Mouse (Mus musculus) stomach, postnatal 0 days (tissue): Measurements from ENCODE around the gene Ybx2. TPM values are rescaled to one million over a fixed set of nuclear protein-coding genes. Genes with fewer than 3 reads are reported as not detected.

Experiments
- ATAC-seq: fragments of 200-750 bp; cut with Nextera tagmentation; 2 replicates; pipeline ENCODE4 v1.8.0; 2017; ENCODE audit not compliant: low FRiP score, low TSS enrichment
- DNase-seq: peaks from one replicate; pipeline ENCODE4 v3.0.0-alpha.2; 2016; ENCODE audit warnings: low spot score
- H3K27ac ChIP-seq: fragments of 300-500 bp; sonication (generic); replicated peaks from 2 replicates; pipeline ENCODE4 v1.5.1; 2014; ENCODE audit warnings: mild to moderate bottlenecking, control low read depth
- H3K27me3 ChIP-seq: fragments of 300-500 bp; sonication (generic); 2 replicates; pipeline ENCODE4 v1.6.1; 2014; ENCODE audit warnings: low read length; ENCODE audit not compliant: control insufficient read depth, insufficient read depth
- H3K36me3 ChIP-seq: fragments of 300-500 bp; sonication (generic); 2 replicates; pipeline ENCODE4 v1.6.1; 2014; ENCODE audit warnings: low read length, mixed read lengths; ENCODE audit not compliant: control insufficient read depth, insufficient read depth
- H3K4me1 ChIP-seq: fragments of 300-500 bp; sonication (generic); replicated peaks from 2 replicates; pipeline ENCODE4 v1.6.1; 2014; ENCODE audit warnings: antibody characterized with exemption; ENCODE audit not compliant: control insufficient read depth, insufficient read depth
- H3K4me2 ChIP-seq: fragments of 300-500 bp; sonication (generic); replicated peaks from 2 replicates; pipeline ENCODE4 v1.6.1; 2014; ENCODE audit warnings: low read depth, mild to moderate bottlenecking, control low read depth, moderate library complexity
- H3K4me3 ChIP-seq: fragments of 300-500 bp; sonication (generic); 2 replicates; pipeline ENCODE4 v1.5.1; 2014; ENCODE audit warnings: low read depth, low read length, control low read depth
- H3K9ac ChIP-seq: fragments of 300-500 bp; sonication (generic); 2 replicates; pipeline ENCODE4 v1.6.1; 2014; ENCODE audit warnings: mild to moderate bottlenecking, low read length, control low read depth, mixed read lengths
- H3K9me3 ChIP-seq: fragments of 300-500 bp; sonication (generic); 2 replicates; pipeline ENCODE4 v1.6.1; 2016; ENCODE audit warnings: low read length; ENCODE audit not compliant: control insufficient read depth
- CTCF ChIP-seq: IDR thresholded peaks from 2 replicates; pipeline ENCODE4 v1.5.1; 2016; ENCODE audit warnings: antibody characterized with exemption, low read depth, mild to moderate bottlenecking, moderate library complexity
- EP300 ChIP-seq: optimal IDR thresholded peaks from 2 replicates; pipeline ENCODE3; 2016; ENCODE audit warnings: antibody characterized with exemption
- WGBS: fragments of 180-500 bp; shearing (Covaris S2); extraction: QIAGEN DNeasy Blood & Tissue Kit; methylation state at CpG from one replicate; pipeline ENCODE4 v1.1.7; 2014; 5-methylcytosine and 5-hydroxymethylcytosine counted together
- polyA plus RNA-seq: library from polyadenylated mRNA; unstranded; fragments of >200 nt; fragmentation: Nextera tagmentation; extraction: Ambion mirVana; gene quantifications from 2 replicates; pipeline ENCODE4 v1.2.1, GENCODE M21; 2015

Ybx2 gene
- polyA plus RNA-seq, 1 experiment from 2014 or later: 1.7 TPM

DNA sequence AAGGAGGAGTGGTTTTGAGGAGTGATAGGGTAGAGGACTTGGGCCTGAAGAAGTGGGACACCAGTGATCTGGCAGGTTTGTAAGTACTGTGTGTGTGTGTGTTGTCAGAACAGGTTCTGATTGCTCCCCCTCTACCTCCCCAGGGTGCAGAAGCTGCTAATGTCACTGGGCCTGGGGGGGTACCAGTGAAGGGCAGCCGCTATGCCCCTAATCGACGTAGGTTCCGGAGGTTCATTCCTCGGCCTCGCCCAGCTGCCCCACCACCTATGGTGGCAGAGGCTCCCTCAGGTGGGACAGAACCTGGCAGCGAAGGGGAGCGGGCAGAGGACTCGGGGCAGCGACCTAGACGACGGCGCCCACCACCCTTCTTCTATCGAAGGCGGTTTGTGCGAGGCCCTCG, 4.1 kb downstream of the Ybx2 start:
- no peak for ATAC-seq
- H3K9ac ChIP-seq: no peak overlapping the region
- TF ChIP-seq EP300: no peak
- no peak for TF ChIP-seq CTCF

DNA sequence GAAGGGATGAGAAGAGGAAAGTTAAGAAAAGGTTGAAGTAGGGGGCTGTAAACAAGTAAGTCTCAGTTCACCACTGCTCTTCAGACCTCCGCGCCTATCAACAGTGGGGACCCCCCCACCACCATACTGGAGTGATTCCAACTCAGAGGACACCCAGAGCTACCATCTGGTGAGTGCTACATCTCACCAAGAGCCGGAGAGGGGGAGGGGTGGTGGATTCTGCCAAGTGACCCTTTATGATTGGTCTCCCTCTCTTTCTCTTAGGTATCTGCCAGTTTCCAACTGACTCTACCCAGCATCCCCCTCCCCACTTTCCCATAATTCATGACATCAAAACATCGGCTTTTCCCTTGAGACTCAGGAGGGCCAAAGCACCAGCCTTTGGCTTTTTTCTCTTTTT, 5.4 kb downstream of the Ybx2 start:
- 81% methylated on average over 4 of the region's 4 CpGs for WGBS
- no peak for ATAC-seq

More for the DNA sequence above, 4.1 kb downstream of the Ybx2 start:
- Histone ChIP-seq H3K9me3 (no peaks in the 10 kb centered on the region), H3K4me2 (no peak overlapping the region), H3K36me3 (peaks cover 3% of the 10 kb centered on the region; the same call in 1 of the 2 replicates), H3K27me3 (no peaks in the 10 kb centered on the region), H3K27ac (no peak overlapping the region), H3K4me3 (no peak overlapping the region), H3K4me1 (peaks cover 6% of the 10 kb centered on the region)
- WGBS: 90% methylated on average over 17 of the region's 17 CpGs
- DNase-seq: no peak

DNA sequence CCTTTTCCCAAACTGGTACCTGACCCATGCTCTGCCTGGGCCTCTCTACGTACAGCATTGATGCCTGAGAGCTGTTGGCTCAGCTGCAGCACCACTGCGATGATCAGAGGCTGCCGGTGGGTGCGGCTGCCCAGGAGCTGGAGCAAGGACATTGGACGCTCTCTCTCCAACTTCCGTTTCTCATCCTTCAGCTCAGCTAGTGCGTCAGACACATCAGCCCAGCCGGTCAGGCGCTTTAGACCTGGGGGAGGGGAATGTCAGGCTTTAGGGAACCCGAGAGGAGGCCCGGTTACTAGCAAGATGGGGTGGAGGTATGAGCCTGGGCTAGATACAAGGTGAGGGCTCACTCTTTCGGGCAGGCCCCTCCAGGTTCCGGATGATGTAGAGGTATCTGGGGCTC, 9.6 kb downstream of the Ybx2 start:
- Histone ChIP-seq H3K4me3 (no peak overlapping the region), H3K4me2 (no peak overlapping the region), H3K27ac (no peak overlapping the region), H3K9me3 (no peaks in the 10 kb centered on the region), H3K4me1 (no peaks in the 10 kb centered on the region), H3K27me3 (no peaks in the 10 kb centered on the region), H3K36me3 (peaks cover 3% of the 10 kb centered on the region; the same call in 1 of the 2 replicates), H3K9ac (no peak overlapping the region)
- TF ChIP-seq CTCF: no peak
- no peak for TF ChIP-seq EP300
- 73% methylated on average over 13 of the region's 13 CpGs for WGBS
- ATAC-seq (no peak), DNase-seq (no peak)

More for the DNA sequence above, 5.4 kb downstream of the Ybx2 start:
- H3K4me1 ChIP-seq: peaks cover 3% of the 10 kb centered on the region
- no peaks in the 10 kb centered on the region for H3K27me3 ChIP-seq
- DNase-seq: no peak
- no peak for TF ChIP-seq CTCF
- no peak for TF ChIP-seq EP300
- no peaks in the 10 kb centered on the region for H3K9me3 ChIP-seq
- no peak overlapping the region for H3K9ac ChIP-seq
- no peak overlapping the region for H3K4me2 ChIP-seq
- no peak overlapping the region for H3K27ac ChIP-seq
- H3K4me3 ChIP-seq: no peak overlapping the region
- H3K36me3 ChIP-seq: peaks cover 3% of the 10 kb centered on the region; the same call in 1 of the 2 replicates

DNA sequence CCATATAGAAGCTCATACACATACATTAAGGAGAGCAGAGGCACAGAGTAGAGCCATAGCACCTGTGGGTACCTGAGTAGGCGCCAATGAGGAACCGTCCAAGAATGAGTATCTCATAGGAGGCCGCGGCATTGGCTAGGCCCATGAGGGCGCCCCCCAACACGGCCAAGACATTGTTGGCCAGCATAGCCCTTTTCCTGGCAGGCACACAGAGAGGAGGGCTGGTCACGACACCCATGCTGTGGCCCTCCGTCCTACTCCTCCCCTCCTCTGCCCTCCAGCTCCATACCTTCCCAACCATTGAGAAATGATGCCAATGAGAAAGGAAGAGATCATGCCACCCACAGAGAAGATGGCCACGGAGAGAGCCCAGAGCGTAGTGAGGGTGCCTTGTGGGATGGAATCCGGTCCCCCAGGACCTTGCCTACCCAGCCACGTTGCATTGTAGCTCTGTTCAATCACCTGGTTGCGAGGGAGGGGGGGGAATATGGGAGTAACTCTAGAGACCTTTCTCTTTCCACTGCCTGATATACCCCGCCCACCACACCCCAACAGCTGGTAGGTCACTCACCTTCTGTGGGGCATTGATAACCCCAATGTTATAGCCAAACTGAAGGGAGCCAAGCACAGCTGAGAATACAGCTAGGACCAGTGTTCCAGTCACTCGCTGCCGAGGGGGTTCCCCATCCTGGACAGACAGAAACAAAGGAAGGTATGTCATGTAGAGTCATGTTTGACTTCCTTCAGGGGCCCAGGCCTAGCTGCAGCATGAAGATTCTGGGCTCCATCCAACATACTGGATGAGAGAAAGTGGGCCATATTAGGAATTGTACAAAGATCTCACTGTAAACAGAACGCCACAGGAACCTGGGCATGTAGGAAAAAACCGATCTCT, 10.6 kb downstream of the Ybx2 start:
- H3K27ac ChIP-seq: peak overlapping the region; percentile 89
- no peaks in the 10 kb centered on the region for H3K9me3 ChIP-seq
- ATAC-seq (no peak), DNase-seq (no peak)
- H3K4me3 ChIP-seq: peak overlapping the region; percentile 49
- peaks cover 3% of the 10 kb centered on the region; the same call in 1 of the 2 replicates for H3K36me3 ChIP-seq
- H3K4me1 ChIP-seq: no peaks in the 10 kb centered on the region
- peak overlapping the region; percentile 45 for H3K9ac ChIP-seq
- TF ChIP-seq CTCF: no peak
- no peak for TF ChIP-seq EP300
- WGBS: 74% methylated on average over 18 of the region's 18 CpGs
- peak overlapping the region; percentile 66 for H3K4me2 ChIP-seq
- H3K27me3 ChIP-seq: no peaks in the 10 kb centered on the region

DNA sequence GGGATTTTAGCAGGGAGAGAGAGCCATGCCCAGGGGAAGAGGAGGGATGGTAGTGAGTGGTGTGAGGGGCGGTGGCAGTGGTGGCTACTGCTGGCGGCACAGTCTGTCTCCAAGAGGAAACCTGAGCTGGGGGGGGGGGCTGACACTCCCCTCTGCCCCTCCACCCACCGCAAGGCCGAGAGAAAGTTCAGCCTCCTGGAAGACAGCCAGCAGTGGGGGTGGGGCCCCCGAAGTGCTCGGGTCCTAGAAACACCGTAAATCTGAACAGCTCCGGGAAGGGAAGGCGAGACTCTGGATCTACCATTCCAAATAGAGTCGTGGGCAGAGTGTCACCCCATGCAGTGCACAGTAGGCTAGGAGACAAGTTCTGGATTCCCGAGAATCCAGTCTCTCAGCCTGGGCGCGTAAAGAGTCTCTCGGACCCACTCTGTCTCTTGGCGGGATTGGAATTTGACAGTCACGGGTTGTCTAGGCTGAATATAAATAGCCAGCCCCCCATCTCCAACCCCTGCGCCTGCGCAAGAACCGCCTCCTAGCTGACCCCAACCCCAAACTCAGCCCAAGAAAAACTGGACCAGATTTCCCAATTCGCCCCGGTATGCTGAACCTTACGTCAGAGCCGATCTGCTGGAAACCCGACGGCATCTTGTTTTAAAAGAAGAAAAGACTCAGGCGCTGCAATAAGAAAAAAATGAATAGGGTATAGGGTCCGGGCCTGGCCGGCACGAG, 11.9 kb downstream of the Ybx2 start:
- Histone ChIP-seq H3K27me3 (no peaks in the 10 kb centered on the region), H3K4me1 (no peaks in the 10 kb centered on the region), H3K9ac (peak overlapping the region; percentile 63), H3K36me3 (peaks cover 3% of the 10 kb centered on the region; the same call in 1 of the 2 replicates), H3K4me3 (peak overlapping the region; percentile 49), H3K9me3 (no peaks in the 10 kb centered on the region), H3K4me2 (peak overlapping the region; percentile 66), H3K27ac (peak overlapping the region; percentile 89)
- no peak for TF ChIP-seq CTCF
- no peak for TF ChIP-seq EP300
- ATAC-seq (peak; percentile 39; the same call in 1 of the 2 replicates), DNase-seq (peak; percentile 51)
- WGBS: 5% methylated on average over 28 of the region's 29 CpGs
